ENCODE assay signal across 13 mouse cellular contexts in genomic region chr13:113888704-113889103, GRCm38 (mm10).
DNase-seq lines count a peak whose midpoint lies in the region; ATAC-seq and TF ChIP-seq lines count a peak whose summit lies in the region.
"Had no signal": no experiment of that assay in that cellular context is flagged by ENCODE, and none has a peak within 500 bp of the region (broad histone marks: within the 10 kb centered on the region; RNA-seq: fewer than 3 reads in every experiment).

No protein-coding gene starts in this region.

- H3K36me3 ChIP-seq in forebrain, embryonic 14.5 days (ENCODE audit: control insufficient read depth, insufficient read depth, low read length): no peaks in the 10 kb centered on the region
- no peaks in the 10 kb centered on the region for H3K36me3 ChIP-seq in limb, embryonic 12.5 days
- H3K36me3 ChIP-seq: heart, embryonic 10.5 days had no signal

- no peak overlapping the region for H3K27ac ChIP-seq in forebrain, embryonic 14.5 days (ENCODE audit: low read depth, low read length)
- no peak overlapping the region for H3K27ac ChIP-seq in limb, embryonic 12.5 days
- no peak overlapping the region for H3K27ac ChIP-seq in olfactory bulb, adult 2 months (ENCODE audit: insufficient read depth, low read depth, low read length)
- H3K27ac ChIP-seq: heart, embryonic 10.5 days had no signal

- peak overlapping the region; percentile 21; the same call in 1 of the 2 replicates for H3K9ac ChIP-seq in forebrain, embryonic 14.5 days (ENCODE audit: low read length)
- no peak overlapping the region for H3K9ac ChIP-seq in limb, embryonic 12.5 days (replicated peaks)

- peak; percentile 47; the same call in 1 of the 2 replicates for ATAC-seq in forebrain, embryonic 14.5 days
- ATAC-seq in limb, embryonic 12.5 days (ENCODE audit: insufficient number of reproducible peaks, insufficient read depth, low FRiP score, low TSS enrichment, low read depth): no peak

- peak; percentile 89 for DNase-seq in heart, adult 11 months
- DNase-seq in heart, postnatal 4 days: no peak
- DNase-seq in forebrain, embryonic 14.5 days (ENCODE audit: low spot score): no peak
- DNase-seq in layer of hippocampus, adult 8-10 months (ENCODE audit: low spot score in 2 of 2): no peak
- DNase-seq in heart, adult 18-20 months: no peak
- DNase-seq in right cerebral cortex, adult 2 months (ENCODE audit: low spot score in 2 of 2): no peak
- DNase-seq: adrenal gland, postnatal 10 days; cerebellum, adult 9-10 months; layer of hippocampus, adult 9-11 months; lung, postnatal 4 days had no signal

- no peaks in the 10 kb centered on the region for H3K27me3 ChIP-seq in forebrain, embryonic 14.5 days (replicated peaks; ENCODE audit: control insufficient read depth, insufficient read depth, low read length)
- H3K27me3 ChIP-seq in limb, embryonic 12.5 days: no peaks in the 10 kb centered on the region

- no peak overlapping the region for H3K4me3 ChIP-seq in forebrain, embryonic 14.5 days (ENCODE audit: low read depth, low read length)
- no peak overlapping the region for H3K4me3 ChIP-seq in limb, embryonic 12.5 days (replicated peaks)
- peak overlapping the region; percentile 3; the same call in 1 of the 2 replicates for H3K4me3 ChIP-seq in olfactory bulb, adult 2 months (ENCODE audit: insufficient read depth, low read depth, low read length)
- H3K4me3 ChIP-seq: heart, embryonic 10.5 days had no signal

- no peak for TF ChIP-seq CTCF in olfactory bulb, adult 2 months (IDR thresholded peaks at IDR 0.05; ENCODE audit: insufficient read depth, low read depth, low read length)

- H3K4me2 ChIP-seq in forebrain, embryonic 14.5 days (ENCODE audit: low read length): peak overlapping the region; percentile 32
- H3K4me2 ChIP-seq in limb, embryonic 12.5 days: peak overlapping the region; percentile 13; the same call in 1 of the 2 replicates

- 27% methylated on average over 16 of the region's 16 CpGs for WGBS in forebrain, embryonic 14.5 days
- 50% methylated on average over 16 of the region's 16 CpGs for WGBS in limb, embryonic 12.5 days
- WGBS in olfactory bulb, adult 2 months: 72% methylated on average over 16 of the region's 16 CpGs

- peaks cover 19% of the 10 kb centered on the region for H3K4me1 ChIP-seq in forebrain, embryonic 14.5 days (ENCODE audit: control insufficient read depth, insufficient read depth, low read length)
- H3K4me1 ChIP-seq in limb, embryonic 12.5 days (replicated peaks): peaks cover 24% of the 10 kb centered on the region
- peaks cover 8% of the 10 kb centered on the region; the same call in 1 of the 2 replicates for H3K4me1 ChIP-seq in olfactory bulb, adult 2 months (ENCODE audit: control insufficient read depth, insufficient read depth, low read length)

- H3K9me3 ChIP-seq in forebrain, embryonic 14.5 days (replicated peaks; ENCODE audit: control insufficient read depth, low read length): no peaks in the 10 kb centered on the region
- H3K9me3 ChIP-seq in limb, embryonic 12.5 days: no peaks in the 10 kb centered on the region
- H3K9me3 ChIP-seq: heart, embryonic 10.5 days had no signal

- TF ChIP-seq POLR2A in olfactory bulb, adult 2 months (IDR thresholded peaks at IDR 0.05; ENCODE audit: insufficient read depth, low read depth, low read length): no peak
